Mouse (Mus musculus) B cell, adult (primary cell): ENCODE results near the gene Fbp2. TPM values are rescaled to one million over a fixed set of nuclear protein-coding genes. Genes with fewer than 3 reads are reported as not detected.

Experiments
- total RNA-seq: library from RNA; stranded (reverse); gene quantifications from 4 replicates; pipeline ENCODE4 v1.2.4, GENCODE M21; 2023; ENCODE audit not compliant: inconsistent age

Gene Fbp2
- not detected in 4 replicates for total RNA-seq

DNA sequence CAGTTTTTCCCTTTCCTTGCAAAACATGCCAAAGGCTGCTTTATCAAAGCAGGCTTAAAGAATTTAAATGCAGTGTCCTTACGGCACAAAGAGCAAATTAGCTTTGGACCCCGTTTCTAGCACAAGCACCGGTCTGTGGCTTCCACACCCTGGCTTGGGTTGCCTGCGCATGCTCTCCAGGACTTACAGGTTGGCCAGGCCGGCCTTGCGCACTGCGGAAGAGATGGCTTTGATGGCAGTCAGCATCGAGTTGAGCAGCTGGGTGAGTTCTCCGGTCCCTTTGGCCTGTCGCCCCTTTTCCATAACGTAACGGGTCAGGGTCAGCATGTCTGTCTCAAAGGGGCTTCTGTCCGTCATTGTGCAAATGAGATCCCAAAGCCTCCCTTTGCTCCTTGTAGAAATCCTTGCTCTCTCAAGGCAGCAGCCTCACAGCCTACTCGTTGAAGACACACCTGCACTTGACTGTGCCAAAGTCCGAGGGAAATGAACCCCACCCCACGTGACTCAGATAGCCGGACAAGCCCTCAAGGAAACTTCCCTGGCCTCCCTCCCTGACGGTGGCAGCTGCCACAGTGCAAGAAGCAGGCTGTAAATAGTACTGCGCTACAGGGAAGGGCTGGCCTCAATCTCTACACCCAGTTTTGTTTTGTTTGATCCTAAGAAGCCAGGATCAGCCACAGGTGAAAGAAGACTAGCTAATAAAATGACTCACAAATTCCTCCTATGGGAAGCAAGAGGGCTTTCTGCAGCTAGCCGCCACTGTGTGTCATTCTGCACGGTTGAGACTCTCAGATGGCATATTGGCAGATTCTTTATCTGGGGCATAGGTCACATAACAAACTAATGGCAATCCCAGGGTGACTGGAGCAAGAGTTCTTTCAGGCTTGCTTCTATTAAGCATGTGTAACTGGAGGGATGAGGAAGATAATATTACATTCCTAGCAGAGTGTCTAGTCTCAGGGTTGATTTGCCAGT is at the start of gene Fbp2:
Gene Fbp2 (minus strand): TSS at position 482 of the 975 bp plus-strand sequence.

DNA sequence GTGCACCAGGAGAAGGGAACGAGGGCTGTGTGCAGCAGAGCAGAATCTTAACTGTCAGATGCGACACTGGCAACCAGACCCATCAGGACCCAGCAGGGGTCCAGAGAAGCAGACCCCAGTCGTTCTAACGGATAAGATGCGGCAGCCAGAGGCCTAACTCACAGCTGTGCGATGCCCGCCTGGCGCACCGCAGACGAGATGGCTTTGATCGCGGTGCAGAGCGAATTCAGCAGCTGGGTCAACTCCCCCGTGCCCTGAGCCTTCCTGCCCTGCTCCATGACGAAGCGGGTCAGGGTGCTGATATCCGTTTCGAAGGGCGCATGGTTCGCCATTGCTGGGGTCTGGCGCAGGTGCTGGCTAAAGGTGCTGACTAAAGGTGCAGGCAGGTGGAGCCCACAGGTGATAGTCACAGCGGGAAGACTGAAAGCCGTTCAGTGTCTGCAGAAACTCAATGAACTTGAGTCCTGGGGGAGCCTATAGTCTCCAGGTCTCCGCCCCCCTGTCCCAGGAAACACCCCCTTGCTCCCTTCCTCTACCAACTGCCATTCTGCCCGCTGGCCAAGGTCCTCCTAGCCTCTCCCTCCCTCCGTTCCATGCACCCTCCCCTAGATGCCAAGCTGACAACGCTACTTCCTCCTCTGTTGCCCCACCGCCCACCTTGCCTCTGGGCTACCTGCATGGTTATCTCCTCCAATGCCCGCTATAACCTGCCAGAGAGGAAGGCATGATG is 29.7 kb upstream of the Fbp2 start, which contains the start of gene Fbp1:
Gene Fbp1 (minus strand): TSS at position 571 of the 730 bp plus-strand sequence.

Other genes with a start within 250 kb of the Fbp2 start
- gene 6720489N17Rik, start 234.2 kb downstream of the Fbp2 start, total RNA-seq: 2.5 to 6.8 TPM (median 3.5 TPM) in 4 replicates
- gene Platr25, start 97.7 kb downstream of the Fbp2 start, total RNA-seq: 12.8 to 20.3 TPM (median 16.5 TPM) in 4 replicates
- gene Gm5141, start 72.6 kb downstream of the Fbp2 start, total RNA-seq: 2.0 to 3.3 TPM (median 2.7 TPM) in 4 replicates
- gene Fbp1, start 29.9 kb upstream of the Fbp2 start, total RNA-seq: not detected in 4 replicates
- gene 2010111I01Rik, start 106.5 kb upstream of the Fbp2 start, total RNA-seq: 29.3 to 40.7 TPM (median 34.4 TPM) in 4 replicates